In genomic region chr7:144207849-144208248, GRCm38 (mm10) we compare ENCODE assay signal across 8 mouse cellular contexts.
DNase-seq lines count a peak whose midpoint lies in the region; ATAC-seq lines count a peak whose summit lies in the region.

No protein-coding gene starts in this region.

- intact Hi-C loops in gastrocnemius, postnatal 36 days (cut with DNase I) = no loop called here

- DNase-seq in 3T3-L1 (ENCODE audit: low read depth, low spot score) (peak; percentile 47), MN1 (ENCODE audit: low spot score) (peak; percentile 10)
- DNase-seq in cerebellum, postnatal 14 days = peak; percentile 88
- peak; percentile 43 to 66 for DNase-seq in gastrocnemius, postnatal 36 days
- peak; percentile 24 to 65 for DNase-seq in kidney, postnatal 36 days
- DNase-seq in lung, postnatal 10 days = peak; percentile 71
- peak; percentile 66 for DNase-seq in right cerebral cortex, postnatal 25 days

- ATAC-seq in activated CD4-positive, CD25-positive, alpha-beta regulatory T cell, adult 4 months = no peak

Comparison
In these comparisons a context has a peak if more than half of its experiments do, and no peak if none do; other contexts are left out.
1. DNase-seq: peak in every context shown above with its lines; median percentile 88 in cerebellum, postnatal 14 days; 71 in lung, postnatal 10 days; 66 in right cerebral cortex, postnatal 25 days; 54 in gastrocnemius, postnatal 36 days; 47 in 3T3-L1; 44 in kidney, postnatal 36 days; 10 in MN1.